Mouse (Mus musculus) urinary bladder, postnatal 25 days (tissue): ENCODE data around the gene Sfxn4.
A peak's percentile ranks its signal among the peaks of the same experiment; 100 is the strongest.
"Not testable (repeated sequence)": the region's sequence is repeated elsewhere in the genome, so short reads cannot be mapped to it uniquely, and the experiment has no call there.

Experiments used
- DNase-seq: peaks from one replicate; pipeline ENCODE4 v3.0.0; 2022; ENCODE audit warnings: low spot score

Sfxn4 gene

DNA sequence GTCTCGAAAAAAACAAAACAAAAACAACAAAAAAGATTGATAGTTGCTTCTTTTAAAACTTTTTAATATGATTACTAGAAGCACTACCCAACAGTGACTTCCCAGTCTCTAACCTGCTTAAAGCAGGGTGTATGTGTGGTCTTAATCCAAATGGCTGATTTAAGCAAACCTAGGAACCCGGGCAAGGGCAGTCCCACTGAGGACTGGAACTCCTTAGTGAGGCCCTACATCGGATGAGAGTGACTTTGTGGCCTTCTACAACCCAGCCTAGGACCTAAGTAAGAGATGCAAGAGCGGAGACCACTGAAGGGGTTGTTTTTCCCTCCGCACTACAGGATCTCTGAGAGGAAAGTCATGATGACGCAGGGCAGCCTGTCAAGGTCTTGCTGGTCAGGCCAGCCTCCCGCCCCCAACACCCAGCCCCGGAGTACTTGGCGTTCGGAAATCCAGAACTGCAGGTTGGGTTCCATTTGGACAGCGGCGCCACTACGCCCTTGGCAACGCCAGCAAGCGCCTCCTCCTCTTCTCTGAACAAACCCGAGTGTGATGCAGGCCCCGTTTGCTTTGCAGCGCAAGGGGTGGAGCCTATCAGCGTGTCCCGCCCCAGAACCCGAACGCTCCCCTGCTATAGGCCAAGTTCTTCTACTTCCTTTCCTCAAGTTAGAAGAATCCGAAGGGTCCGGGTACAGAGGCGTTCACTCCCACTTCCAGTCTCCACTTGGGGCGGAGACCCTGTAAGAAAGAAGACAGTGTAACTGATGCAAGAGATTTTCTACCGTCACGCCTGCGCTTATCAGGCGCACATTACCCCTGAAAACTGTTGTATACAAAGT, at the start of gene Sfxn4:
Gene Sfxn4, minus strand, starts transcription at position 612 of the 833 bp plus-strand sequence.
- DNase-seq: peak; percentile 70

DNA sequence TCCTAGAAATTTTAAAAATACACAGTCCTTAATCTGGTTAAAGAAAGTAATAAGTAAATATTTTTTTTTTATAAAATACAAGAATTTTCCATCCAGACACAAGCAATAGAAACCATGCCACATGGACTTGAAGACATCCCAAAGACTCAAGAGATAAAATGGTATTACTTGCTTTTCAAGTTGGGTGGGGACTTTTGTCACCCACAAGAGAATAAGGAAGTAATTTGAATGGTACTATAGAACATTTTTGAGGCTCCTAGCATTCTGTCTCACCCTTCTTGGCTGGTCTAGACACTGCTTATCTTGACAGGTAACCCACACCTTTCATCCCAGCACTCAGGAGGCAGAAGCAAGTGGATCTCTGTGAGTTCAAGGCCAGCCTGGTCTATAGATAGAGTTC, 49.0 kb upstream of the Sfxn4 start:
- DNase-seq: no peak

- no peak for DNase-seq
Observed at GRCm38 (mm10) chr19:60905477-60905876, 44.2 kb upstream of the Sfxn4 start.

DNA sequence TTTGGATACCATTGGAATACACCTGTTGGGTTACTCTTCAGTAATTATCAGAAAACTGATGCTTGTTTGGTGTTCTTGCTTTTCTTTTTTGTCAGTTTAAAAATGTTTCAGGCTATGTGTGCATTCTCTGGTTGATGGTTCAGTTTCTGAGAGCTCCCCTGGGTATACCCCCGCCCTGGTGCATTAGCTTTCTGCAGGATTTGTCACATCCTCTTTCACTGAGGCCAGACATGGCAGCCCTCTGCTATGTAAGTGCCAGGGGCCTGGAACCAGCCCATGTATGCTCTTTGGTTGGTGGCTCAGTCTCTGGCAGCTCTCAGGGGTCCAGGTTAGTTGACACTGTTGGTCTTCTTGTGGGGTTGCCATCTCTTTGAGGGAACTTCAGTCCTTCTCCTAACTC, 42.7 kb upstream of the Sfxn4 start:
- DNase-seq: no peak

DNA sequence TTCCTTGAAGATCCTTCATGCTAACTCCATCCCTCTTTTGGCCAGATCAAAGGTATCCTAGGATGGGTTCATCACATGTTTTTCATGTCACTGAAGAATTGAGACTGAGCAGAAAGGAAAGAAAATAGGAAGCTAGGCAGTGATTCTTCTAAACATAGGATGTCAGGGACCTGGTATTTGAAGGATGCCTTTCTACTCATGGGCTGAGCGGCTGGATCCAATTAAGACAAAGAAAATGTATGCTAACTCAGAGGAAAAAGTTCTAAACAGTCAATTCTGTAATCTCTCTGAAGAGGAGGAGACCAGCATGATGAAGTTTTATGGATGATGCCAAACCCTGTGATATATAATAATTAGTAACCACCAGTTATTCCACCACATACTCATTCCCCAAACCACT, 41.9 kb upstream of the Sfxn4 start:
- DNase-seq: no peak

DNA sequence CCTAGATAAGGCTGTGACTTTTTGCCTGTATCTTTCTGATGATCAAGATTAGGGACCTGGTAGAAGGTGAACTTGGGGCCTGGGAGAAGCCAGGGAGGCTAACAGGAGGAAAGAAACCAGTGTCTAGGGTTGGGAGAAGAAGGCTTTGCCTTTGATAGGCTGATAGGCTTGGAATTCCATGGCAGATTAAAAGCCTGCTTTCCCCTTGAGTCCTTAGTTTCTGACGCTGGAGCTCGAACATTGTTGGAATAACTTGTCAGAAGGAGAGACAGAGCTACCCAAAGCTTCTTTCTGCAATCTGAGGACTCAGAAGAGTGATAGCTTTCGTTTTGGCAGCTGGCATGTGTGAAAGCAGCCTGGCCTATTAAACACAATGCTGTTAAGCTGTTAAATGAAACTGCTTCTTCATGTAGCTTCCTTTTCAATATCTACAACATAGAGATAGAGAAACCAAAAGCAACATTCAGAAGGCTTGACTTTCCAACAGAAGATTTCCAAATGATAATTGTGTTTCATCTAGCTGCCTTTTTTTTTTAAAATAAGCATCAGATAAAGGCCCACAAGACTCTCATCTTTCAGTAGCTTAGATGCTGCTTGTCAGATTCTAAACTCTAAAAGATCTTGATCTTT, 34.1 kb upstream of the Sfxn4 start:
- DNase-seq: no peak

DNA sequence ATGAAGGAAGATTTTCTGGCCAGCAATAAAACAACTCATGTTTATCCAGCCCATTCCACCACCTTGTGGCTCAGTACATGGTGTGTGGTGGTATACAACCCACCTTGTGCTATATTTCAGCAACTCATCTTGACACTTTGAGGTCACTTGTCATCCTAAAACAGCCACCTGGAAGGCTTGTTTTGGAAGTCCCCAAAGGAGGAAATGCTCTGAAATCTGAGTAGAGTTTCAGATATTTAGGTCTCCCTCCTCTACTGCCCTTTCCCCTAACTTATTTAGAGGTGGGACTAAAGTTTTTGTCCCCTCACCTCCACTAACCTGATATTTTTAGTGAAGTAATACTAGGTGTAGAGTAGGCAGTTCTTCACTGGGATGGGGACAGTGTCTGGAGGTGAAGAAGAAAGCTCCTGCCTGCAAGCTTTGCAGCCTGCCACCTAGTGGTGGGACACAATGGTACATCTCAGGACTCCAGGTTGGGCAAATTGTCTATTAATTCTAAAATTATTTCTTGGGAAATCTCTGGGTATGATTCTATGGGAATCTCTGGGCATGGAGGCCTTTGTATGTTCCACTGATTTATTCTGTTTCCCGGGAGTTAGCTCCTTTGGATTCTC, 30.8 kb upstream of the Sfxn4 start:
- peak; percentile 60 for DNase-seq

DNA sequence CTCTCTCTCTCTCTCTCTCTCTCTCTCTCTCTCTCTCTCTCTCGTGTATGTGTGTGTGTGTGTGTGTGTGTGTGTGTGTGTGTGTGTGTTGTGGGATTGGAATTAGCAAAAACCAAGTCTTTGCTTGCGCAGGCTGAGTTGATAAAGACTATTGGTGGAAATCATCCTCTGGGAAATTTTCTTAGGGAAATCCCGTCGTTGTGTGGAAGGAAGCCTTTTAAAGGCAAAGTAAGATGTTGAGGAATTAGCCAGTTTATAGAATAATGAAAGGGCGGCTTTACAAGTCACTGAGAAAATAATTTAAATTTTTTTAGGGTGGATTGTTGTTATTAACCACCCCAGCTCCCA, 29.8 kb upstream of the Sfxn4 start:
- no peak for DNase-seq

- DNase-seq: peak; percentile 35
Observed at GRCm38 (mm10) chr19:60890391-60891122, 29.3 kb upstream of the Sfxn4 start.

- peak; percentile 95 for DNase-seq
Observed at GRCm38 (mm10) chr19:60889714-60890315, 28.5 kb upstream of the Sfxn4 start, which contains the start of gene Grk5. Gene Grk5, plus strand, starts transcription at chr19:60889749.

DNA sequence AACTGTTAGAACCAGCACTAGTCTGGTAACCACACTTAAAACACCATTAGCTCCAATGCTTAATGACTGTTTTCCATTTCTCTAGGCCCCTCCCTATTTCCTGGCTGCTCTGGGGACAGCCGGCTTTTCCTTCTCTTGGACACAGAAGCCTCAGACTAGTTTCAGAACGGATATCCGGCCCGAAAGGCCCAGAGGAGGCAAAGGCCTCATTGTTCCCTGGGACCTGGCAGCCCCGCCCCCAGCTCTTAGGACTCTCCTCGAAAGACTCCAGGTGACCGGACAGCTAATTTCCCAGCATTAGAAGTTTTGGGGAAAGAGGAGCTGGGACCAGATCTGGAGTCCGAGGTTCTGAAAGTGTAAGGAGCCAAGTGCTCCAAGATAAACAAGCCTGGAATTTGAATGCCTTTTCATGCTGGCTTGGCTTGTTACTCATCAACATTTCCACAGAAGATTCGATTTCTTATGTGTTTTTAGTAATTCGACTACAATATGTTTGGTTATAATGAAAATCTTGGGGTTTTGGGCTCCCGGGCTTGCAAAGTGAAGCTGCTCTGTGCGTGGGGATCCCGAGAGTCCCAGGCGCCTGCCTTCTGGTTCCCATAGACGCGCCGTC, 27.9 kb upstream of the Sfxn4 start:
- peak; percentile 30 for DNase-seq

DNA sequence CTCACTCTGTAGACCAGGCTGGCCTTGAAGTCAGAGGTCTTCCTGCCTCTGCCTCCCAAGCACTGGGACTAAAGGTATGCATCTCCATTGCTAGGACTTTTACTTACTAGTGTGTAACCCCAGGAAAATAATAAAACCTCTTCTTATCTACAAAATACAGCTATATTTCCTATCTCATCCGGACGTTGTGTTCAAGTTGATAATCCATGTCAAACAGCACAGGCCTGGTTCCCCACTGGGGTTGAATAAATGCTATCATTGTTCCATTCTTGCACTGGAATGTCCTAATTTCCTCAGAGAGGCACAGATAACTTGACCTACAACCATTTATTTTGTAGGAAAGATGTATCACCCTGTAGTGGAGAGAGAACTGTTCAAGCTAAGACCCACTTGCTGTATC, 26.4 kb upstream of the Sfxn4 start:
- no peak for DNase-seq

- DNase-seq: no peak
Observed at GRCm38 (mm10) chr19:60883129-60883528, 21.9 kb upstream of the Sfxn4 start.

- peak; percentile 96 for DNase-seq
Observed at GRCm38 (mm10) chr19:60874064-60874694, 12.9 kb upstream of the Sfxn4 start, which contains the start of gene Prdx3. Gene Prdx3, minus strand, starts transcription at chr19:60874556.

- DNase-seq: no peak
Observed at GRCm38 (mm10) chr19:60873501-60873900, 12.2 kb upstream of the Sfxn4 start.

GRCm38 (mm10) chr19:60872272-60872671, 11.0 kb upstream of the Sfxn4 start:
- no peak for DNase-seq

DNA sequence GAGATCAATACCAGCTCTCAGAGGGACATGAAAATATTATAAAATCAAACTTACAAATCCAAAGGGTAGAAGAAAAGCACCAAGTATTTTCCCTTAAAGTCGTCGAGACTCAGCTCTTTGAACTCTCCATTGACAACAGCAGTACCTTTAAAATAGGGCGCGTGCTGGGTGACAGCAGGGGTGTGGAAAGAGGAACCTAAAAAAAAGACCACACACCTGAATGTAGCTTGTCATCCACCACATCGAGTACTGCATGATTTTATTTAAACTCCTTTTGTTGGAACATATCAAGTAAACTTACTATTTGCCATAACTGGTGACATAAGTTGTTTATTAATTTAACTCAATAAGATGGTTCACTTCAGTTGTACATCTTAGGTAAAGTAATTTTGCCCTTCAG, 10.1 kb upstream of the Sfxn4 start:
- DNase-seq: no peak

GRCm38 (mm10) chr19:60870489-60870888, 9.2 kb upstream of the Sfxn4 start:
- DNase-seq: no peak

GRCm38 (mm10) chr19:60866169-60866568, 4.9 kb upstream of the Sfxn4 start:
- not testable (repeated sequence) for DNase-seq

DNA sequence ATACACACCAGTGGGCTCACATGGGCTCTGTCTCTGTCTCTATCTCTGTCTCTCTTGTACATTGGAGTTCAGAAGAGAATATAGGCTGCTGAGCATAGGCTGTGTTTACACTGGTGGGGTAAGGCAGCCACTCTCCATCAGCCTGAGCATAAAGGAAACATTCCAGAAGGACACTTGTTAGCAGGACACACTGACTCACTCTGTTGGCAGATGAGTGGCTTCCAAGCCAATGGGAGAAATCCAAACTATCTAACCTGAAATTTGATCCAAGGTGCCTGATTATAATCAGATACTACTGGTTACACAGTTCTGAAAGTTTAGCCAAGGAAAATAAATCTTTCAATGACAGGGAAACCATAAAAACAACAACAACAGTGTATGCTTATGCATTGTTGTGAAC, 15.5 kb downstream of the Sfxn4 start:
- no peak for DNase-seq

GRCm38 (mm10) chr19:60843324-60843723, 18.0 kb downstream of the Sfxn4 start:
- DNase-seq: no peak
